Mouse (Mus musculus) gastrocnemius, adult 2 months (tissue): ENCODE measurements around the gene BC005561. TPM values are rescaled to one million over a fixed set of nuclear protein-coding genes. Genes with fewer than 3 reads are reported as not detected.
A peak's percentile ranks its signal among the peaks of the same experiment; 100 is the strongest.

Experiments used
- DNase-seq: peaks from one replicate; pipeline ENCODE4 v3.0.0; 2022
- H3K27ac ChIP-seq: fragments of 200-600 bp; 2 replicates; pipeline ENCODE4 v1.8.1; 2022; ENCODE audit warnings: mild to moderate bottlenecking
- H3K4me3 ChIP-seq: fragments of 200-600 bp; 2 replicates; pipeline ENCODE4 v1.8.1; 2022; ENCODE audit warnings: mild to moderate bottlenecking, moderate library complexity
- CTCF ChIP-seq: fragments of 200-600 bp; IDR thresholded peaks from 2 replicates; pipeline ENCODE4 v1.8.1; 2022; ENCODE audit warnings: antibody characterized with exemption, mild to moderate bottlenecking, moderate library complexity
- intact Hi-C: fragments of 180-260 bp; cut with DNase I; formaldehyde crosslinking; loops from one replicate; pipeline ENCODE4 v1.15.1; 2025
- long read RNA-seq, 2 experiments: library from polyadenylated mRNA; stranded (forward); transcript quantifications; one replicate each; pipeline ENCODE4 v2.0.0; 2021
- total RNA-seq, 2 experiments: library from RNA; stranded (reverse); gene quantifications; 2 replicates each; pipeline ENCODE4 v1.2.3; 2021

Gene BC005561
- total RNA-seq = 1 to 10 TPM; 4.9 to 5.0 TPM
- long read RNA-seq, experiment 1, full-length matches to known transcripts = 1 of 1 reads
- long read RNA-seq, experiment 1, partial matches to known transcripts = 0 of 1 reads
- long read RNA-seq, experiment 1, other reads (novel, unspliced or antisense) = 0 of 1 reads
- long read RNA-seq, experiment 2 = 0 reads

- H3K4me3 ChIP-seq = peak within 1 kb of the TSS; percentile 96
- intact Hi-C loops = no loop called here
- DNase-seq = peak; percentile 92
Observed at GRCm38 (mm10) chr5:104508195-104508891, at the start of gene BC005561. TSS of gene BC005561 (plus strand) at chr5:104508352.

GRCm38 (mm10) chr5:104458832-104459705 is 49.1 kb upstream of the BC005561 start, which contains the start of gene Pkd2:
TSS of gene Pkd2 (plus strand) at chr5:104459450.
- intact Hi-C loops = no loop called here
- no peak for TF ChIP-seq CTCF
- Histone ChIP-seq H3K27ac (peak within 1 kb of the TSS; percentile 91), H3K4me3 (peak within 1 kb of the TSS; percentile 89)
- DNase-seq = peak; percentile 90

More at GRCm38 (mm10) chr5:104508195-104508891, at the start of gene BC005561:
- H3K27ac ChIP-seq = peak within 1 kb of the TSS; percentile 94
- no peak for TF ChIP-seq CTCF

GRCm38 (mm10) chr5:104459706-104460455 is 48.3 kb upstream of the BC005561 start:
- TF ChIP-seq CTCF = no peak
- Histone ChIP-seq H3K4me3 (peak overlapping the region; percentile 89), H3K27ac (peak overlapping the region; percentile 91)
- DNase-seq = peak; percentile 62
- intact Hi-C loops = no loop called here

- Histone ChIP-seq H3K27ac (peak overlapping the region; percentile 91), H3K4me3 (peak overlapping the region; percentile 89)
- TF ChIP-seq CTCF = no peak
- intact Hi-C loops = no loop called here
- no peak for DNase-seq
Observed at GRCm38 (mm10) chr5:104460456-104460838, 47.7 kb upstream of the BC005561 start.

GRCm38 (mm10) chr5:104460856-104461255 is 47.3 kb upstream of the BC005561 start:
- peak overlapping the region; percentile 68 for H3K27ac ChIP-seq
- TF ChIP-seq CTCF = no peak
- intact Hi-C loops = no loop called here
- peak overlapping the region; percentile 89 for H3K4me3 ChIP-seq
- DNase-seq = no peak

GRCm38 (mm10) chr5:104465279-104465678 is 42.9 kb upstream of the BC005561 start:
- intact Hi-C loops = no loop called here
- no peak for DNase-seq
- H3K27ac ChIP-seq = peak overlapping the region; percentile 68
- peak overlapping the region; percentile 44 for H3K4me3 ChIP-seq
- no peak for TF ChIP-seq CTCF

- peak; percentile 89 for DNase-seq
- Histone ChIP-seq H3K27ac (peak overlapping the region; percentile 68), H3K4me3 (peak overlapping the region; percentile 44)
- intact Hi-C loops = no loop called here
- no peak for TF ChIP-seq CTCF
Observed at GRCm38 (mm10) chr5:104465731-104466130, 42.4 kb upstream of the BC005561 start.

GRCm38 (mm10) chr5:104466816-104467215 is 41.3 kb upstream of the BC005561 start:
- no peak overlapping the region for H3K27ac ChIP-seq
- intact Hi-C loops = no loop called here
- H3K4me3 ChIP-seq = no peak overlapping the region
- no peak for TF ChIP-seq CTCF
- DNase-seq = no peak

- no peak overlapping the region for H3K4me3 ChIP-seq
- no peak for DNase-seq
- H3K27ac ChIP-seq = no peak overlapping the region
- no peak for TF ChIP-seq CTCF
- intact Hi-C loops = no loop called here
Observed at GRCm38 (mm10) chr5:104468586-104468985, 39.6 kb upstream of the BC005561 start.

GRCm38 (mm10) chr5:104470981-104471391 is 37.2 kb upstream of the BC005561 start:
- no peak for DNase-seq
- intact Hi-C loops = no loop called here
- H3K4me3 ChIP-seq = no peak overlapping the region
- no peak for TF ChIP-seq CTCF
- peak overlapping the region; percentile 28; the same call in 1 of the 2 replicates for H3K27ac ChIP-seq

- DNase-seq = no peak
- intact Hi-C loops = no loop called here
- no peak overlapping the region for H3K4me3 ChIP-seq
- TF ChIP-seq CTCF = peak; percentile 57
- no peak overlapping the region for H3K27ac ChIP-seq
Observed at GRCm38 (mm10) chr5:104472371-104472770, 35.8 kb upstream of the BC005561 start.

GRCm38 (mm10) chr5:104480367-104480766 is 27.8 kb upstream of the BC005561 start:
- DNase-seq = no peak
- H3K27ac ChIP-seq = no peak overlapping the region
- no peak overlapping the region for H3K4me3 ChIP-seq
- no peak for TF ChIP-seq CTCF
- intact Hi-C loops = no loop called here
